Mouse (Mus musculus) Muller cell, postnatal 12 days (primary cell): ENCODE data around the gene Slitrk6.

Experiments
- DNase-seq: peaks from one replicate; pipeline ENCODE4 v3.0.0-alpha.2; 2015; ENCODE audit errors: inconsistent ontology term

The Slitrk6 gene

DNA sequence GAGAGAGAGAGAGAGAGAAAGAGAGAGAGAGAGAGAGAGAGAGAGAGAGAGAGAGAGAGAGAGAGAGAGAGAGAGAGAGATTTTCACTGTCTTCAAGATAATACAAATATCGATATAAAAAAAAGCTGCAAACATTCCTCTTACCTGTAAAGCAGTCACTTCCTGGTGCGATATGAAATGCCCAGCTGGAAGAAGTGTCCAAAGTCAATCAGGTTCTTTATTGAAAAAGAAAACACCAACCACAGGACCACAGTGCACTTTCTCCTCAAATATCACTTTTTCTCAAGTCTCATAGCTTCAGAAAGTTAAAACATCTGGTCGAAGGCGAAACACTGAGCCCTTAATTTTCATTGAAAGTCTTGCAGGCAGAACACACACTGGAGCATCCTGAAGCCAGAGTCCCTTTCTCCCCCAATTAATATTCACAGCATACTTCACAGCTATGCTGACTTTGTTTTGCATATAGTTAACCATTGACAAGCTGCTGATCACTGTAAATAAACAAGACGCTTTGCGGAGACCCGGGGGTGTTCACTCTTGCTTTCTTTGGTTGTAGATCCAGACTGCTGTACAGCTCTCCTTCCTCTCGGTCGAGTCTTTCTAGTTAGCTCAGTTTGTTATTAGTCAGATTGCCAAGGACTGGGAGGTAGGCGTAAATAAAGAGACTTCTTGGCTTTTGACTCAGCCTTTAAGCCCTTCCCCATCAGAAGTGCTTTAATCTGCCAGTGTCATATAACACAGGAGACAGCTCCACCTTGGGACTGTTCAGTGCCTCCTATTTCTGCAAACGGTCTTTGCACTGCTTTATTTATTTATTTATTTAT is at the start of gene Slitrk6:
Gene Slitrk6, minus strand, starts transcription at position 666 of the 824 bp plus-strand sequence.
- peak; percentile 33 for DNase-seq

DNA sequence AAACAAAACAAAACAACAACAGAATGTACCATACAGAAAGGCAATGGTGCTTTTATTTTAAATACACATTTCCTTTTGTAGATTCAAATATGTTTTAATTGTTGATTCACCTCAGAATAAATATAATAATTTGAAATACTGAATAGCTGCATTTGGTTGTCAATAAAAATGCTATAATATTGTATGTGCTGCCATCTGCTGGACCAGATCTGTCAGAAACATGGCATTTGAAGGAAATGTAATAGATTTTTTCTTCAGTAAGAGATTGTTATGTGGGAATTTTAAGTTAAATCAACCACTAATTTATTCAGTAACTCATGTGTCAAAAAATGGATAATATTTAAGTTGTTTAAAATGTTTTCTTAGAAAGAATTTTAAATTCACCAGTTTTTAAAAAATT is 22.6 kb upstream of the Slitrk6 start:
- DNase-seq = peak; percentile 22

DNA sequence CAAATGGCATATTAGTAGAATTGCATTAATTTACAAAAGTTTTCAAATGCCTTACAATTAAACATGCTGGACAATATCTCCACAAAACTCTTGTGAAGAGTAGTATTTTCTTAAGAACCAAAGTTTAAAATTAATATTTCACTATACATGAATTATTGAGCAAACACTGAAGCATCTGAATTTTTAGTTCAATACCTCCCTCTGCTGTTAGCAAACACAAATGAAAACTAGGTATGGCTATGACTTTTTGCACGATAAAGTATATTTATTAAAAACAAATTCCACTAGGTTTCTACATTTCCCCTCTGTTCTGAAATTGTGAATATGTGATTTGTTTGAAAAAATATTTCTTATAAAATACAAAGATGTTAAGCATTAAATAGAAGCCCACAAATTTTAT is 15.7 kb upstream of the Slitrk6 start:
- no peak for DNase-seq

DNA sequence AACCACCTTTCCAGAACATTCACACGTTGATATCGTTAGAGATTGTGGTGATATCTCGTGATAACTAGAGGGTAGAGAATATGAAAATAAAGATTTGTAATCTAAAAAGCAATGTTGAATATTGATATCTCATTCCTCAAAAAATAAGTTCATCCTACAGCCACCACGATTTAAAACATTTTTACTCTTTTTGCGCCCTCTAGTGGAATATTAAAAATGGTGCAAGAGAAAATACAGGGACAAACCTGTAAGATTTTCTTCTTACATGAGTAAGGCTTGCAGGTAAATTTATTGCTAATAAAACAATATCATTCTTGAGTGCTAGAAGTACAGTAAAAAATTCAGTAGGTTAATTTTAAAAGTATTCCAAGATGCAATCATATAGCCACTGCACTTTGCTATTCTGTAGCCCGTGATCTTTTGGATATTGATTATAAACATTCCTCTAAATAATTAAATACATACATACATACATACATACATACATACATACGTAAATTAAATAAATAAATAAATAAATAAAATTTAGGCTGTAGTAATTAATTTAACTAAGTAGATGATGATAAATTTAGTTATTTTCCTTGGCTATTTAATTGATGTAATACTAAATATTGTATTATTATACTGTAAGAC is 7.8 kb upstream of the Slitrk6 start:
- peak; percentile 12 for DNase-seq

DNA sequence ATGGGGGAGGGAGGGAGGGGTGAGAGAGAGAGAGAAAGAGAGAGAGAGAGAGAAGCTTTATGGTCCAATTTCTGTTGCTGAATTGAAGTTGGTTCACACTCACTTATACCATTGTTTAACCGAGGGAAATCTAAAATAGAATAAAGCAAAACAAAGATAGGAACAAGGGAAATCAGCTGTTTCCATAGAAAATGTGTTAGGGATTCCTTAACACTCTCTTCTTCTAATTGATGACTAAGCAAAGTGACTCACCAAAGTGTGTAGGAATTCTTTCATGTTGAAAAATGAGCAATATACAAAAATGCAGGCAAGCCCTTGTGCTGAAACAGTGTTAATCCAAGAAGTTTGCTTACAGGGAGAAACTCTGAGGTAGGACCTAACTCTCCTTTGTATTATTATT is 6.0 kb upstream of the Slitrk6 start:
- DNase-seq = peak; percentile 60

DNA sequence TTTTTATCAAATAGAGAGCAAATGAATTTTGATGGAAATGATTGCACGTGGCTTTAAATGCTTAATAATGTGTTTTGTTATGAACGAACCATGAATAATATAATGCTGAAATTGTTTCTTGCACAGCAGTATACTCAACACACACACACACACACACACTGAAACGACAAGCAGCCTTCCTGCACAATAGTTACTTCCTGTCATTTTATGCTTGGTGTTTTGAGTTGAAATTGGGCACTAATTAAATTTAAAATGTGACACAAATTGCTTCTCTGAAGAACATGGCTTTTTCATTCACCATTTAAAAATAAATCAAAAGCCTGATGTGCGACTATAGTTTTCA is 330 bp upstream of the Slitrk6 start:
- no peak for DNase-seq

DNA sequence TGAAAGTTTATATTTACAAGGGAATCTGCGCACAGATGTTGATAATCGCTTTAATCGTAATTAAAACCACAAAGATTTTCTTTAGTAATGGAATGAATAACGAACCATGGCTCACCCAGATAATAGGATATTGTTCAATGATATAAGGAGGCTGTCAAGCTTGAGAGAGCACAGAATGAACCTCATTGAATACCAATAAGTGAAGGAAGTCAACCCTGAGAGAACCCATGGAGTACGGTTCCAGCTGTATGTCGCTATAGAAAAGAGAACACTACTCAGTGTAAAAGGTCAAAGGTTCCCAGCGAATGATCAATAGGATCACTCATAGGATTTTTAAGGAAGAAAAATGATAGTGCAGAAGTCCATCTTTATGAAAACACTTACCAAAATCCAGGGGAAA is 15.1 kb downstream of the Slitrk6 start:
- no peak for DNase-seq

DNA sequence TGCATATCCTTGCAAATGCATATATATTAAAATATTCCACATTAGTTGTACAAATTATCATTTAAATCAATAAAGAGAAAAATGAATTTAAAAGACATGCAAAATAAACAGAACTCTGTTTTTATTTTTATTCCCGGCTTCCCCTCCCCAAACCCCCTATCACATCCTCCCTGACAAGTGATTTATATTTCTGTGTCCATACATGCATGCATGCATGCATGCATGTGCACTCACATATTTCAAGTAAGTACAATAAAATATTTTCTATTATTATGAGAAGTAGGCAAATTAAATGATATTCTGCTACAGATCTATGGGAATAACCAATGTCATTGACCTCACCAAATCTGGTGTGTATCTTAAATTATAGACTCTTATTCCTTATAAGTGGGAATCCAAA is 15.6 kb downstream of the Slitrk6 start:
- no peak for DNase-seq

DNA sequence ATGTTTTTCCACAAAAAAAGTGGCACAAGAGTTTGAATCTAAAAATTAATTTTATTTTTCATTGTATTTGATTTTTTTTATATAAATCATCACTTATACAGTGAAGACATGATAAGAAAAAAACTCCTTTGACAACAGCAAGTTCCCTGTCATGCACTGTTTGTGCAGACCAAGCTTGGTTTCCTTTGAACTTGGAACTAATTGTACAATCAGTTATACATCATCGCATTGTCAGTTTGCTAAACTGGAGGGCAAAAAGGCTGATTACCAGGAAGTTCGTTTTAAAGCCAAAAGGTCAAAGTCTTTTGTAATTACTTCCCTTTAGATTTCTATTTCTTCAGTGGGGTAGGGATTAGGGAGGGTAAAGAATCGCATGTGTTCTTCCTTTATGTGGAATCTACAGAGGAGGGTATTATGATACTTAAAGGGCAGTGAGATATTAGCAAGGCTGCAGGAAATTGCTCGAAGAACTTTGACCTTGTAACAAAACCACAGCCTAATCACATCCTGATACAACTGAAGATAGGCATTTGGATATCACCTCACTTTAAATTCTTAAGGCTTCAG is 26.5 kb downstream of the Slitrk6 start:
- no peak for DNase-seq

DNA sequence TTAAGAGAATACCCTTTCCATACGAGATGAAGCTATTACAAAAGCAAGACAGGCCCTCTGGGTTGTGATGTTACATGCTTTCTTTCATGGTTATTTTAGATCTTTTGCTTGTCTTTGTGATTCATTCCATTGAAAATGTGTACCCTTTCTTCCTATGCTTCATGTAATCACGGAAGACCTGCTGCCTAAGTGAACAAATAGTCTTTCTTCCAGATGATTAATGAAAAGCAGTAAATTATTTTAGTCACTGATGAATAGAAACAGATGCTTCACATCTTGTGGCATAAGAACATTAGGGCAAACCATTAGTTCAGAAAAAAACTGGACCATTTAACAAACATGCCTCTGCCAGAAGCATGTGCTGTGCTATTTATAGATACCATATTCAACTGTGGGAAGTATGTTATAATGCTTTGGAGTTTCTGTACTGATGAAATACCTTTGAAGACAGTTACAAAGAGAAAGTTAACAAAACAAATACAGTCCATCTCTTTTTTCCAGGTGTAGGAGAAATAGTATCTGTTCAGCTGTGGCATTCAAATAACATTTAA is 30.8 kb downstream of the Slitrk6 start:
- DNase-seq = no peak
